Mouse (Mus musculus) CD4-positive, CD25-positive, alpha-beta regulatory T cell, adult 2 months (primary cell): Measurements from ENCODE around the gene Atp6v1g2.
A peak's percentile ranks its signal among the peaks of the same experiment; 100 is the strongest.

Experiments used
- DNase-seq: peaks from one replicate; pipeline ENCODE4 v3.0.0-alpha.2; 2012; ENCODE audit warnings: low read depth, low spot score

The Atp6v1g2 gene

DNA sequence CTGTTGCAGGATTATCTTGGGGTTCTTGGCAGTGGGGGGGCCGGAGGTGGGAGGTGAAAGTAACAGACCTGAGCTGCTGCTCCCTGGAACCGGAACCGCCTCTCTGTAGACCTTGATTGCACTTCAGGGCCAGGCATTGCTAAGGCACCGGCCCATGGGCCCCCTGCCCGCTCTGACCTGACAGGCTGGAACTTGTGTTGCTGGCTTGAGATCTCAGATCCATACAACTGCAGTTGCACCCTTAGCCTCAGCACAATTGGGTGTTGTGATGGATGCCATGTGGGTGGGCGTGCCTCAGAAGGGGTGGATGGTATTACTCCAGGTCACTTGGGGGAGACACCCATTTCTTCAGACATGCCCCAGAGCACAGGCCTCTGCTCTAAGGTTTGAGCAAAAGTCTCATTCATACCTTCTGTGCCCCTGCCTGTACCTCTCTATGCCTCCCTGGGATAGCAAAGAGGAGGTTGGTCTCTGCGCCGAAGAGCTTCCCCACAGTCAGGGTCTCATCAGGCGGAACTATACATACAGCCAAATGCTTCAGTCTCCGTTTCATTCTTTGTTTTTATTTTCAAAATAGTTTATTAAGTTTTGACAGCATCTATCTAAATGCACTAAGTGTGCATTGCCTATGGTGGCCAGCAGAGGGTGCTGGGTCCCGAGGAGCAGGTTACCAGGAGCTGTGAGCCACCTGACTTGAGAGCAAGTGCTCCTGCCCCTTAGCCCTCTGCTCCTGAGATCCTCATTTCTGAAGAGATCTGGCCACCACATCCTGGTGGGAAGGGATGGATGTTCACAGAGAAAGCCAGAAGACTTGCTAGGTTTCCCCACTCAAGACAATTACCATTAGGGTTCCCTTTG is 21.0 kb downstream of the Atp6v1g2 start:
- peak; percentile 85 for DNase-seq

DNA sequence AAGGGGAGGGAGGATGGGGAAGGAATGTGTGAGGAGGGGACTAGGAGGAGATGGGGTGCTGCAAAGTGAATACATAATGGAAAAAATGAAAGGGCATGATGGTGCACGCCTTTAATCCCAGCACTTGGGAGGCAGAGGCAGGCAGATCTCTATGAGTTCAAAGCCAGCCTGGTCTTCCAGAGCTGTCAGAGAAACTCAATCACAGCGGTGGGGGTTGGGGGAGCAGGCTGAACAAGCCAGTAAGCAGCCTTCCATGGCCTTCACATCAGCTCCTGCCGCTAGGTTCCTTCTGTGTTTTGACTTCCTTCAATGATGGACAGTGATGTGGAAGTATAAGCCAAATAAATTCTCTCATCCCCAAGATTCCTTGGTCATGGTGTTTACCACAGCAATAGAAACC is 21.8 kb downstream of the Atp6v1g2 start:
- no peak for DNase-seq

- DNase-seq: no peak
Measured at GRCm38 (mm10) chr17:35255704-35256103, 22.2 kb downstream of the Atp6v1g2 start.

DNA sequence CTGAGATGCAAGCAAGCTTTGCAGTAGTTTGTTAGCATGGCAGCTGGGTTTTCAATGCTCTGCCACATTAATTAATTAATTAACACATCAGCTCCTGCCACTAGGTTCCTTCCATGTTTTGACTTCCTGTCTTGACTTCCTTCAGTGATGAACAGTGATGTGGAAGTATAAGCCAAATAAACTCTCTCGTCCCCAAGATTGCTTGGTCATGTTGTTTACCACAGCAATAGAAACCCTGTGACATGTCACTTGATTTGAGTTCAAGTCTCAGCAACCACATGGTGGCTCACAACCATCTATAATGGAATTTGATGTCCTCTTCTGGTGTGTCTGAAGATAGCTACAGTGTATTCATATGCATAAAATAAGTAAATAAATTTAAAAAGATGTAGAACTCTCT is 23.9 kb downstream of the Atp6v1g2 start:
- DNase-seq: no peak

GRCm38 (mm10) chr17:35257824-35258491 is 24.5 kb downstream of the Atp6v1g2 start:
- DNase-seq: peak; percentile 94

GRCm38 (mm10) chr17:35258492-35259478 is 25.3 kb downstream of the Atp6v1g2 start:
- peak; percentile 86 for DNase-seq

GRCm38 (mm10) chr17:35259621-35260020 is 26.2 kb downstream of the Atp6v1g2 start:
- DNase-seq: no peak

DNA sequence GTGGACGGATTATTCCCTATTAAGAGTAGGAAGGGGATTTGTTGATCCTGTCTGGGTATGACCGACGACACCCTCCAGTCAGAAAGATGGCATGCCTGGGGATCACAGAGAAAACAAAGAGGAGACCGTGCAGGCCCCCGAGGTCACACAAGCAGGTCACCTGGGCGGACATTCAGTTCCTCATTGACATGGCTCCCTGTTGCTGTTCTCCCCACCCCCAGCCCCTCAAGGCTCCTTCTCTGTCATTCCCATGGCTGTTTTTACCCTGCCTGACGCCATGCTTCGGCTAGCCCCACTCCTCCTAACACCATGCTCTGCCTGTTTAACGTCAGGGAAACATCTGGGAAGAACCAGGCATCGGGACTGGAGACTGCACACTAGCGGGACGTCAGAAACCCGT is 28.2 kb downstream of the Atp6v1g2 start:
- DNase-seq: no peak

- DNase-seq: peak; percentile 98
Measured at GRCm38 (mm10) chr17:35262664-35263522, 29.4 kb downstream of the Atp6v1g2 start, which contains the start of gene H2-D1. Gene H2-D1, plus strand, starts transcription at chr17:35262730.

DNA sequence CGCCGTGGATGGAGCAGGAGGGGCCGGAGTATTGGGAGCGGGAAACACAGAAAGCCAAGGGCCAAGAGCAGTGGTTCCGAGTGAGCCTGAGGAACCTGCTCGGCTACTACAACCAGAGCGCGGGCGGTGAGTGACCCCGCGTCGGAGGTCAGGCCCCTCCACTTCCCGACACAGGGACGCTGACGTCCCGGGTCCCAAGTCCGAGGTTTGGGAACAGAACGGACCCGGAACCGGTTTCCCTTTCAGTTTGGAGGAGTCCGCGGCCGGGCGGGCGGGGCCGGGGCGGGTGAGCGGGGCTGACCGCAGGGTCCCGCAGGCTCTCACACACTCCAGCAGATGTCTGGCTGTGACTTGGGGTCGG is 30.0 kb downstream of the Atp6v1g2 start:
- DNase-seq: peak; percentile 64

DNA sequence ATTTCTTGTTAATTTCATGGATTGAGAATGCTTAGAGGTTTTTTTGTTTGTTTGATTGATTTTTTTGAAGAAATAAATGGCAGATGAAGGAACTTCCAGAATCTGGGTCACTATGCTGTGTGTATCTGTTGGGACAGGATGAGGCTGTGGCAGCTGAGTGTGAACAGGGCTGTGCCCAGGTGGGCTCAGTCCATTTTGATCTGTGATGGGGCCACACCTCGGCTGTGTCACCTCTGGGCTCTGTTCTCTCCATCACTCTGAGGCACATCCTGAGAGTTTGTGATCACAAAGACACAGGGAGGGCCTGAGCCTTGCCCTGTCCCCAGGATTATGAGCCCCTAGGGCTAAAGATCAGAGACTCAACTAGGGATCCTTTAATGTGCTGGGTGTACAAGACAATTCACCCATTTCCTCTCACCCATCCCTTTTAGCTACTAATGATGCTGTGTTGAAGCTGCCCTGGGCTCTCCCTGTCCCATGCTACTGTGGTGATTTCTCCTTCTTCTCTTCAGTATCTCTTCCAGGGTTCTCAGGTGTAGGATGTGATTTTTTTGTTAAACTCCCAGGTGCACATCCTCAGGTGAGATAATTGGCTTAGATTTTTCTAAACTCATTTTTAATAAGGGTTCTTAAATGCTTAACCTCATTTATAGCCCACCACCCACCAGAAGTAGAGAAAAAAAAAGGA is 34.1 kb downstream of the Atp6v1g2 start:
- no peak for DNase-seq

DNA sequence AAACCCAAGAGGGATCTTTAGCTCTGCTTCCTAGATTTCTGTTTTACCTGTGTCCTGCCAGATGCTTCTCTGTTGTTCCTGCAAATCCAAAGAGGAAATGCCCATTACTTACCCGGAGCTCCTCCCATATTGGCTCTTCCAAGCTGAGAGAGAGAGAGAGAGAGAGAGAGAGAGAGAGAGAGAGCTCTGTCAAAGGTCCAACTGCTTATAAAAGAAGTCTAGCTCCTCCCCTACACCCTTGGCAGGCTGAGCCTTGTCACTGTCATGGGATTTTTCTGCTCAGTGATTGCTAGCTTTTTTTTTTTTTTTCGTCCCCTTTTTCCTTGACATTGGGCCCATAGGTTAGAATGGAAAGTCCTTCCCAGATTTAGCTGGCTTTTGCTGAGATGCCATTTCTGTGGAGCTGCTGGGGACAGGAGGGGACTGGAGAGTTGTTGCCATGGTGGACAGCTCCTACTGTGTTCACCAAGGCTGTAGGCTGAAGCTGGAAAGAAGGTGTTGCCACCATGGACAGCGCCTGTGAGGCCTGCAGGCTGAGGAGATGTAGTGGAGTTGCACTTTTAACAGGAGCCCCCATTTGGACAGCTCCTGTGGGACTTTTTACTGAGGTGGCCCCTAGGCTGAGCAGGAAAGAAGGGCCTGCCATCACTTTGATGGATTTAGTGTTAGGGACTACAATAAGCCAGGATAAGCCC is 36.3 kb downstream of the Atp6v1g2 start:
- DNase-seq: peak; percentile 74

DNA sequence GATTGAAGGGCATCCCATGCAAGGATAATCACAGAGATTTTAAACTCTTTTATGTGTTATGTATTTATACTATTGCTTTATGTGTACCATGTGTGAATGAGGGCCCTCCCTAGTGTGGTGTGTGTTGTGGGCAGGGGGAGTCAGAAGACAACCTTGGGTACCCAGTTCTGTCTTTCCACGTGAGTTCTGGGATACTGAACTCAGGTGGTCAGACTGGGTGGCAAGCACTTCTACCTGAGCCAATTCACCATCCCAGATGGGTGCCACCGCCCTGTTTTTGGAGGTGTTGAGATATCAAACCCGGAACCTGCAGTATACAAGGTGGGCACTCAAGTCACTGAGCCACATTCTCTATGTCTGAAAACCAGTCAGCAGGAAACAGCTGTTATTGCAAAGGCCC is 38.8 kb downstream of the Atp6v1g2 start:
- no peak for DNase-seq

DNA sequence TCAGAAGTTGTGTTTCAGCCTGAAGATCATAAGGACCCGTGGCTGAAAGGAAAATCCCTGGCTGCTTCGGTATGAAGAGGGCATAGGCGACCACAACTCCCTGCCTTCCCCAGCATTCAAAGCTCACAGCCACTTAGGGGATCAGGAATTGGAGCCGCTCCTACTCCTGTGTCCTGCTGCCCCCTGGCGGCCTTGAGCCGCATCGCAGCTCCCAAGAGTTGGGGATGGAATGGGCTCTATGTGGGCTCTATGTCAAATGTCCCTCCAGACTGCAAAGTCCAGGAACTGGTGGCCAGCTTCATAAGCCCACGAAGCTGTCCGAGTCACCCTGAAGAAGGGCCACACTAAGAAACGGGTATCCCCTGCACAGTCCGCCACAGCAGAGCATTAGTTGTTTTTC is 41.3 kb downstream of the Atp6v1g2 start:
- DNase-seq: peak; percentile 86

GRCm38 (mm10) chr17:35276304-35276864 is 42.9 kb downstream of the Atp6v1g2 start:
- no peak for DNase-seq

DNA sequence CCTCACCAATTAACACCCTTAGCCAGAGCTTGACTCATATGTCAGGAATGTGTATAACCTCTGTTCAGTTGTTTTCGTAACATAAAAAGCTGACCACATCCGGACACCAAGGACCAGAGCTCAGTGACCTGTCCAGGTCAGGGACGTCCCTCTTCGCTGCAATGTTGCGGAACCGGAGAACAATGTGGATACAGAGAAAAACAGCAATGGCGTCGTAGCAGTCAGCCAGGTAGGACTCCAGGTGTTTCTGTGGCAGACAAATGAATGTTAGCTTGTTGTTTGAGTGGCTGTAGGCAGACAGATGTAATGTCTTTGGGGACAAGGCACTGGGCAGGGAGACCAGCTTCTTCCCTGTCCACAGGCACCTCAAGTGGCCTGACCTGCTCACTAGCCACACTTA is 44.6 kb downstream of the Atp6v1g2 start:
- DNase-seq: no peak

- DNase-seq: no peak
Measured at GRCm38 (mm10) chr17:35278957-35279688, 45.7 kb downstream of the Atp6v1g2 start.

DNA sequence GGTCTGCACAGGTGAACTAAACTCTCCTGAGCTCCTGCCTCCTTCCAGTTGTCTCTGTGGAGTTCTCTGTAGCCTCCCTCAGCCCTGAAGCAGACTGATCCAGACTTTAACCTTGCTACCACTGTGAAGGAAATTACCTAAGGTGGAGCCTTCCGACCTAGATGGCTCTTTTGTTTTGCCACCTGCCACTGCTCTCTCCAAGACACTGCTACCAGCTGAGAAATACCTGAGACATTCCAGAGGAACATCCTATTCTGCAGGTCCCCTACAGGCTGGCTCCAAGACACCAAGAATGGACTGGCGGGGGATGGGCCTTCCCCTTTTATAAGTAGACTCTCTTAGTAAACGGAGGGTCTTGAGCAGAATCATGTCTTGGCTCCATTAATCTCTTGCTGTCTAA is 46.8 kb downstream of the Atp6v1g2 start:
- DNase-seq: no peak

DNA sequence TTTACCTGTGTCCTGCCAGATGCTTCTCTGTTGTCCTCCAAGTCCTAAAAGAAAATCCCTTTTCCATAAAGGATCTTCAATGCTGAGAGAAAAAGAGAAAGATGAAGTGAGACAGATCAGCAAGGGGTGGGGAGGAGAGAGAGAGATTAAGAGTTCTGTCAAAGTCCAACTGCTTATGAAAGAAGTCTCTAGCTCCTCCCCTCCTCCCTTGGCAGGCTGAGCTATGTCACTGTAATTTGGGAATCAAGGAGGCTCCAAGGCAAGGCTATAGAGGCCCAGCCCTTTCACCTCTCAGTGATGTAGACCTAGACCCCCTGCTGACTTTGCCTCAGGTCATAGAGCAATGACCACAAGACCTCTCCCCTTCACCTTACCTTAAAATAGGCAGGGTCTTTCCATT is 52.0 kb downstream of the Atp6v1g2 start:
- DNase-seq: no peak
